Mouse (Mus musculus) ES-E14 (cell line): ENCODE results near the gene C1qtnf5. TPM values are rescaled to one million over a fixed set of nuclear protein-coding genes. Genes with fewer than 3 reads are reported as not detected.
"Not testable (repeated sequence)": the region's sequence is repeated elsewhere in the genome, so short reads cannot be mapped to it uniquely, and the experiment has no call there.

Experiments
- DNase-seq: peaks from one replicate; pipeline ENCODE4 v3.0.0-alpha.2; 2013; ENCODE audit warnings: low read depth, low spot score
- H3K27ac ChIP-seq: 2 replicates; pipeline ENCODE4 v1.5.1; 2012; ENCODE audit warnings: low read depth, mild to moderate bottlenecking, low read length, moderate library complexity, mixed read lengths; ENCODE audit not compliant: poor library complexity, insufficient read depth, severe bottlenecking
- H3K36me3 ChIP-seq: 2 replicates; pipeline ENCODE4 v1.6.1; 2012; ENCODE audit warnings: mild to moderate bottlenecking, low read length, moderate library complexity, mixed read lengths; ENCODE audit not compliant: control insufficient read depth, poor library complexity, insufficient read depth, severe bottlenecking
- H3K4me1 ChIP-seq, 2 experiments: fragments of 150-350 bp in 1 of 2; sonication (generic) in 1 of 2; 2 replicates each; pipeline ENCODE4 v1.6.1; 2012; ENCODE audit warnings: low read length in 2 of 2, mild to moderate bottlenecking in 1 of 2, mixed read lengths in 1 of 2; ENCODE audit not compliant: control insufficient read depth in 2 of 2, insufficient read depth in 2 of 2, poor library complexity in 1 of 2
- H3K4me3 ChIP-seq, 2 experiments: fragments of 150-350 bp in 1 of 2; sonication (generic) in 1 of 2; 2 replicates each; pipeline ENCODE4 v1.5.1; 2012; ENCODE audit warnings: low read length in 2 of 2, low read depth in 1 of 2, mild to moderate bottlenecking in 1 of 2, mixed read lengths in 1 of 2; ENCODE audit not compliant: insufficient read depth in 1 of 2, poor library complexity in 1 of 2, severe bottlenecking in 1 of 2
- H3K9ac ChIP-seq: 2 replicates; pipeline ENCODE4 v1.6.1; 2012; ENCODE audit warnings: low read depth, mild to moderate bottlenecking, low read length, mixed read lengths; ENCODE audit not compliant: poor library complexity, insufficient read depth, severe bottlenecking
- H3K9me3 ChIP-seq: fragments of 150-350 bp; sonication (generic); 2 replicates; pipeline ENCODE4 v1.6.1; 2012; ENCODE audit warnings: low read depth, mild to moderate bottlenecking, low read length; ENCODE audit not compliant: control insufficient read depth, insufficient read depth
- CHD2 ChIP-seq: IDR thresholded peaks from 2 replicates; pipeline ENCODE4 v1.6.1; 2014; ENCODE audit warnings: mild to moderate bottlenecking, low read depth, low read length, inconsistent platforms
- HCFC1 ChIP-seq: IDR thresholded peaks from 2 replicates; pipeline ENCODE4 v1.6.1; 2012; ENCODE audit warnings: low read length, inconsistent platforms, borderline replicate concordance; ENCODE audit not compliant: insufficient read depth
- MAFK ChIP-seq: IDR thresholded peaks from 2 replicates; pipeline ENCODE4 v1.6.1; 2014; ENCODE audit warnings: mild to moderate bottlenecking, low read depth, low read length, inconsistent platforms; ENCODE audit not compliant: insufficient read depth
- ZC3H11A ChIP-seq: IDR thresholded peaks from 2 replicates; pipeline ENCODE4 v1.6.1; 2012; ENCODE audit warnings: low read depth, mild to moderate bottlenecking, inconsistent platforms, low read length, borderline replicate concordance
- ZNF384 ChIP-seq: IDR thresholded peaks from 2 replicates; pipeline ENCODE4 v1.6.1; 2012; ENCODE audit warnings: low read depth, low read length, inconsistent platforms
- in situ Hi-C, 2 experiments: fragments of 600-800 bp; cut with MboI; formaldehyde crosslinking; loops; one replicate each; pipeline ENCODE4 v1.15.1; 2025; ENCODE audit warnings: low sequenced_read_pairs in 2 of 2, inconsistent platforms in 1 of 2; ENCODE audit not compliant: unreplicated experiment in 2 of 2
- total RNA-seq: library from RNA; depleted of rRNA; stranded (reverse); fragments of 300-350 nt; gene quantifications from 2 replicates; pipeline ENCODE4 v1.2.3, GENCODE M21; 2012

C1qtnf5 gene
- total RNA-seq, 1 experiment = 1.6 TPM

- TF ChIP-seq ZNF384 = no peak
- no peak for TF ChIP-seq MAFK
- TF ChIP-seq HCFC1 = no peak
- peak; percentile 22; the same call in 1 of the 2 replicates for TF ChIP-seq ZC3H11A
- Histone ChIP-seq H3K4me1 (peaks cover 0 to 23% of the 10 kb centered on the region in 2 experiments; a peak in 3 of 4 replicates), H3K27ac (no peak overlapping the region), H3K9ac (no peak overlapping the region), H3K9me3 (no peaks in the 10 kb centered on the region), H3K4me3 (no peak overlapping the region), H3K36me3 (peaks cover 17% of the 10 kb centered on the region; the same call in 1 of the 2 replicates)
- no peak for DNase-seq
- in situ Hi-C loops = no loop called here
Observed at GRCm38 (mm10) chr9:44109360-44110095, 2.5 kb downstream of the C1qtnf5 start.

GRCm38 (mm10) chr9:44111909-44112308, 4.9 kb downstream of the C1qtnf5 start:
- Histone ChIP-seq H3K4me1 (peaks cover 0 to 29% of the 10 kb centered on the region in 2 experiments; a peak in 3 of 4 replicates), H3K36me3 (peaks cover 11% of the 10 kb centered on the region; the same call in 1 of the 2 replicates)
- H3K27ac ChIP-seq, DNase-seq, H3K9me3 ChIP-seq, H3K9ac ChIP-seq, in situ Hi-C loops, H3K4me3 ChIP-seq: not testable (repeated sequence)

- Histone ChIP-seq H3K4me3 (peak within 1 kb of the TSS; percentile 88 to 92), H3K4me1 (peaks cover 0 to 18% of the 10 kb centered on the region in 2 experiments; a peak in 3 of 4 replicates), H3K9ac (peak within 1 kb of the TSS; percentile 82), H3K9me3 (no peaks in the 10 kb centered on the region), H3K27ac (no peak within 1 kb of the TSS), H3K36me3 (peaks cover 8% of the 10 kb centered on the region; the same call in 1 of the 2 replicates)
- DNase-seq = peak; percentile 95
- in situ Hi-C loops = no loop called here
- TF ChIP-seq ZNF384 (no peak), CHD2 (peak; percentile 90), MAFK (no peak)
Observed at GRCm38 (mm10) chr9:44113105-44113789, 6.2 kb downstream of the C1qtnf5 start, which contains the start of the genes Gm49380 and Rnf26. Gene Gm49380, minus strand, starts transcription at chr9:44113500. Gene Rnf26, minus strand, starts transcription at chr9:44113517.

DNA sequence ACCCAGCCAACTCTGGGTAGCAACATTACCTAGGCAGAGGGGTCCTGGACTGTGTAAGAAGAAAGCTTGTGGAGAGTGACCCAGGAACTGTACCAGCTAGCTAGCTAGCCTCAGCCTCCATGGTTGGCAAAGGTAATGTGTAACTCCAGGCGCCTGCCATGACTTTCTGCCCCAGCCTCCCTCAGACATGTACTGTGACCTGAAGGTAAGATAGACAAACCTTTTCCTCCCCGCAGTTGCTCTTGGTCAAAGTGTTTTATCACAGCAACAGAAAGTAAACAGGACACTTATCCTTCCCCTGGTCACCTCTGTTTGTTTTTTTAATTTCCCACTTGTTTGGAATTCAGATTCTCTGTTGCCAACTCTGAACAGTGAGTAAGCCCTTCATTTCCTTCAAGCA, 7.4 kb downstream of the C1qtnf5 start:
- H3K27ac ChIP-seq = no peak overlapping the region

More for the DNA sequence above, 7.4 kb downstream of the C1qtnf5 start:
- Histone ChIP-seq H3K9me3 (no peaks in the 10 kb centered on the region), H3K36me3 (peaks cover 4% of the 10 kb centered on the region; the same call in 1 of the 2 replicates), H3K4me3 (no peak overlapping the region), H3K9ac (no peak overlapping the region; the same call in 1 of the 2 replicates), H3K4me1 (peaks cover 0 to 11% of the 10 kb centered on the region in 2 experiments; a peak in 3 of 4 replicates)
- DNase-seq = no peak
- in situ Hi-C loops = no loop called here
- TF ChIP-seq MAFK = no peak
- no peak for TF ChIP-seq CHD2
- no peak for TF ChIP-seq HCFC1
